Mouse (Mus musculus): ENCODE data around the gene Acot9.
A peak's percentile ranks its signal among the peaks of the same experiment; 100 is the strongest.

The Acot9 gene

GRCm38 (mm10) chrX:155262235-155262914, at the start of gene Acot9:
Gene Acot9, plus strand, starts transcription at chrX:155262443.
- ATAC-seq (ENCODE audit: insufficient number of reproducible peaks, low FRiP score, low TSS enrichment), result peak; percentile 98

- ATAC-seq (ENCODE audit: insufficient number of reproducible peaks, low FRiP score, low TSS enrichment), result no peak
These were observed 47.7 kb upstream of the Acot9 start for GRCm38 (mm10) chrX:155214291-155215136.

- ATAC-seq (ENCODE audit: insufficient number of reproducible peaks, low FRiP score, low TSS enrichment), result peak; percentile 60
These were observed 46.6 kb upstream of the Acot9 start for GRCm38 (mm10) chrX:155215501-155216248.

- ATAC-seq (ENCODE audit: insufficient number of reproducible peaks, low FRiP score, low TSS enrichment), result peak; percentile 99
These were observed 46.0 kb upstream of the Acot9 start, which contains the start of gene Sat1 for GRCm38 (mm10) chrX:155216271-155216670. Gene Sat1, minus strand, starts transcription at chrX:155216449.

GRCm38 (mm10) chrX:155218277-155218676, 44.0 kb upstream of the Acot9 start:
- ATAC-seq (ENCODE audit: insufficient number of reproducible peaks, low FRiP score, low TSS enrichment), result no peak

GRCm38 (mm10) chrX:155256856-155257255, 5.4 kb upstream of the Acot9 start:
- ATAC-seq (ENCODE audit: insufficient number of reproducible peaks, low FRiP score, low TSS enrichment), result no peak

- no peak for ATAC-seq (ENCODE audit: insufficient number of reproducible peaks, low FRiP score, low TSS enrichment)
These were observed 641 bp downstream of the Acot9 start for GRCm38 (mm10) chrX:155262915-155263252.

GRCm38 (mm10) chrX:155278483-155278882, 16.2 kb downstream of the Acot9 start:
- ATAC-seq (ENCODE audit: insufficient number of reproducible peaks, low FRiP score, low TSS enrichment), result no peak

- ATAC-seq (ENCODE audit: insufficient number of reproducible peaks, low FRiP score, low TSS enrichment), result no peak
These were observed 18.3 kb downstream of the Acot9 start for GRCm38 (mm10) chrX:155280427-155281044.

- ATAC-seq (ENCODE audit: insufficient number of reproducible peaks, low FRiP score, low TSS enrichment), result no peak
These were observed 44.1 kb downstream of the Acot9 start for GRCm38 (mm10) chrX:155306390-155306789.

GRCm38 (mm10) chrX:155318005-155318404, 55.8 kb downstream of the Acot9 start:
- ATAC-seq (ENCODE audit: insufficient number of reproducible peaks, low FRiP score, low TSS enrichment), result 0 out of 2 replicates have a peak, but pooled peaks have one; percentile 52

GRCm38 (mm10) chrX:155337567-155337904, 75.3 kb downstream of the Acot9 start:
- no peak for ATAC-seq (ENCODE audit: insufficient number of reproducible peaks, low FRiP score, low TSS enrichment)

GRCm38 (mm10) chrX:155337905-155338721, 75.9 kb downstream of the Acot9 start:
- peak; percentile 96 for ATAC-seq (ENCODE audit: insufficient number of reproducible peaks, low FRiP score, low TSS enrichment)

GRCm38 (mm10) chrX:155340654-155341053, 78.4 kb downstream of the Acot9 start, which contains the start of gene Prdx4:
Gene Prdx4, minus strand, starts transcription at chrX:155340754.
- no peak for ATAC-seq (ENCODE audit: insufficient number of reproducible peaks, low FRiP score, low TSS enrichment)

- no peak for ATAC-seq (ENCODE audit: insufficient number of reproducible peaks, low FRiP score, low TSS enrichment)
These were observed 84.0 kb downstream of the Acot9 start for GRCm38 (mm10) chrX:155346249-155346648.
